Mouse (Mus musculus) forebrain, embryonic 13.5 days (tissue): ENCODE measurements around the gene Tmem239. TPM values are rescaled to one million over a fixed set of nuclear protein-coding genes. Genes with fewer than 3 reads are reported as not detected.

Source experiments
- ATAC-seq: fragments of 200-750 bp; cut with Nextera tagmentation; 2 replicates; pipeline ENCODE4 v1.8.0; 2017
- H3K27ac ChIP-seq: fragments of 300-500 bp; sonication (generic); 2 replicates; pipeline ENCODE4 v1.5.1; 2015; ENCODE audit warnings: inconsistent platforms, mild to moderate bottlenecking, moderate library complexity
- H3K27me3 ChIP-seq: fragments of 300-500 bp; sonication (generic); 2 replicates; pipeline ENCODE4 v1.6.1; 2015; ENCODE audit warnings: mild to moderate bottlenecking, inconsistent platforms
- H3K36me3 ChIP-seq: fragments of 300-500 bp; sonication (generic); 2 replicates; pipeline ENCODE4 v1.6.1; 2015; ENCODE audit warnings: mild to moderate bottlenecking, inconsistent platforms; ENCODE audit not compliant: poor library complexity, severe bottlenecking
- H3K4me1 ChIP-seq: fragments of 300-500 bp; sonication (generic); 2 replicates; pipeline ENCODE4 v1.6.1; 2015; ENCODE audit warnings: inconsistent platforms
- H3K4me2 ChIP-seq: fragments of 300-500 bp; sonication (generic); 2 replicates; pipeline ENCODE4 v1.6.1; 2015; ENCODE audit warnings: inconsistent platforms, mild to moderate bottlenecking, moderate library complexity
- H3K4me3 ChIP-seq: fragments of 300-500 bp; sonication (generic); 2 replicates; pipeline ENCODE4 v1.5.1; 2015; ENCODE audit warnings: mild to moderate bottlenecking, inconsistent platforms
- H3K9ac ChIP-seq: fragments of 300-500 bp; sonication (generic); 2 replicates; pipeline ENCODE4 v1.6.1; 2015; ENCODE audit warnings: mild to moderate bottlenecking, inconsistent platforms
- H3K9me3 ChIP-seq: fragments of 300-500 bp; sonication (generic); replicated peaks from 2 replicates; pipeline ENCODE4 v1.6.1; 2016; ENCODE audit warnings: inconsistent platforms
- WGBS: fragments of 180-500 bp; shearing (Covaris S2); methylation state at CpG from one replicate; pipeline ENCODE4 v1.1.7; 2015; 5-methylcytosine and 5-hydroxymethylcytosine counted together
- polyA plus RNA-seq: library from polyadenylated mRNA; unstranded; fragments of >200 nt; fragmentation: Nextera tagmentation; extraction: Ambion mirVana; gene quantifications from 2 replicates; pipeline ENCODE4 v1.2.1, GENCODE M21; 2015

Gene Tmem239
- polyA plus RNA-seq, 1 experiment from 2014 or later, result not detected

- Histone ChIP-seq H3K4me2 (no peak overlapping the region), H3K36me3 (peaks cover 19% of the 10 kb centered on the region), H3K27me3 (no peaks in the 10 kb centered on the region), H3K27ac (no peak overlapping the region), H3K9me3 (no peaks in the 10 kb centered on the region), H3K4me3 (no peak overlapping the region), H3K4me1 (no peaks in the 10 kb centered on the region), H3K9ac (no peak overlapping the region)
- 87% methylated on average over 11 of the region's 11 CpGs for WGBS
- no peak for ATAC-seq
These were observed 15.2 kb upstream of the Tmem239 start for GRCm38 (mm10) chr2:130390993-130391625.

- WGBS, result 93% methylated on average over 3 of the region's 3 CpGs
These were observed 13.4 kb upstream of the Tmem239 start for GRCm38 (mm10) chr2:130392836-130393235.

GRCm38 (mm10) chr2:130395696-130396095 is 10.6 kb upstream of the Tmem239 start:
- peaks cover 17% of the 10 kb centered on the region for H3K4me1 ChIP-seq
- no peak overlapping the region for H3K27ac ChIP-seq
- 92% methylated on average over 11 of the region's 11 CpGs for WGBS
- H3K9me3 ChIP-seq, result no peaks in the 10 kb centered on the region
- no peak overlapping the region for H3K4me3 ChIP-seq
- H3K9ac ChIP-seq, result no peak overlapping the region
- H3K36me3 ChIP-seq, result peaks cover 16% of the 10 kb centered on the region
- peaks cover 12% of the 10 kb centered on the region for H3K27me3 ChIP-seq
- ATAC-seq, result no peak
- no peak overlapping the region for H3K4me2 ChIP-seq

More at GRCm38 (mm10) chr2:130392836-130393235, 13.4 kb upstream of the Tmem239 start:
- Histone ChIP-seq H3K4me3 (no peak overlapping the region), H3K4me2 (no peak overlapping the region), H3K9ac (no peak overlapping the region), H3K36me3 (peaks cover 19% of the 10 kb centered on the region), H3K27ac (no peak overlapping the region), H3K4me1 (peaks cover 13% of the 10 kb centered on the region), H3K27me3 (peaks cover under 1% of the 10 kb centered on the region; the same call in 1 of the 2 replicates), H3K9me3 (no peaks in the 10 kb centered on the region)
- no peak for ATAC-seq

GRCm38 (mm10) chr2:130397186-130397985 is 8.9 kb upstream of the Tmem239 start, which contains the start of gene Cpxm1:
Cpxm1 (minus strand) TSS chr2:130397574.
- Histone ChIP-seq H3K27ac (no peak within 1 kb of the TSS; the same call in 1 of the 2 replicates), H3K9ac (peak within 1 kb of the TSS; percentile 78)
- WGBS, result under 1% methylated on average over 42 of the region's 53 CpGs

GRCm38 (mm10) chr2:130398091-130398490 is 8.2 kb upstream of the Tmem239 start:
- H3K27me3 ChIP-seq, result peaks cover 19% of the 10 kb centered on the region
- peak overlapping the region; percentile 57 for H3K4me3 ChIP-seq
- H3K9me3 ChIP-seq, result no peaks in the 10 kb centered on the region
- 14% methylated on average over 14 of the region's 14 CpGs for WGBS
- peak overlapping the region; percentile 95 for H3K4me2 ChIP-seq
- no peak for ATAC-seq
- H3K27ac ChIP-seq, result no peak overlapping the region
- no peak overlapping the region for H3K9ac ChIP-seq
- H3K4me1 ChIP-seq, result peaks cover 17% of the 10 kb centered on the region
- peaks cover 11% of the 10 kb centered on the region for H3K36me3 ChIP-seq

More at GRCm38 (mm10) chr2:130397186-130397985, 8.9 kb upstream of the Tmem239 start, which contains the start of gene Cpxm1:
- Histone ChIP-seq H3K36me3 (peaks cover 14% of the 10 kb centered on the region), H3K9me3 (no peaks in the 10 kb centered on the region), H3K4me1 (peaks cover 17% of the 10 kb centered on the region), H3K4me3 (peak within 1 kb of the TSS; percentile 57), H3K4me2 (peak within 1 kb of the TSS; percentile 95), H3K27me3 (peaks cover 12% of the 10 kb centered on the region)
- ATAC-seq, result peak; percentile 85

- H3K9me3 ChIP-seq, result no peaks in the 10 kb centered on the region
- H3K36me3 ChIP-seq, result no peaks in the 10 kb centered on the region; the same call in 1 of the 2 replicates
- H3K27me3 ChIP-seq, result peaks cover 19% of the 10 kb centered on the region
- WGBS, result 91% methylated on average over 1 of the region's 1 CpGs
- H3K4me2 ChIP-seq, result no peak overlapping the region
- H3K27ac ChIP-seq, result no peak overlapping the region
- H3K9ac ChIP-seq, result no peak overlapping the region
- no peak for ATAC-seq
- no peak overlapping the region for H3K4me3 ChIP-seq
- peaks cover 17% of the 10 kb centered on the region for H3K4me1 ChIP-seq
These were observed 6.2 kb upstream of the Tmem239 start for GRCm38 (mm10) chr2:130400046-130400445.

- Histone ChIP-seq H3K4me2 (no peak overlapping the region), H3K36me3 (no peaks in the 10 kb centered on the region), H3K4me1 (peaks cover 12% of the 10 kb centered on the region), H3K4me3 (no peak overlapping the region), H3K9me3 (no peaks in the 10 kb centered on the region), H3K27me3 (peaks cover 25% of the 10 kb centered on the region), H3K9ac (no peak overlapping the region), H3K27ac (no peak overlapping the region)
- 84% methylated on average over 4 of the region's 4 CpGs for WGBS
- ATAC-seq, result no peak
These were observed 4.4 kb upstream of the Tmem239 start for GRCm38 (mm10) chr2:130401891-130402290.

GRCm38 (mm10) chr2:130404939-130405338 is 1.3 kb upstream of the Tmem239 start, which contains the start of the genes Gm28372 and 1700020A23Rik:
Gm28372 (plus strand) TSS chr2:130405239.
1700020A23Rik (plus strand) TSS chr2:130405259.
- Histone ChIP-seq H3K27ac (no peak within 1 kb of the TSS), H3K9ac (no peak within 1 kb of the TSS), H3K4me3 (no peak within 1 kb of the TSS), H3K4me1 (0 out of 2 replicates have a peak, but pooled peaks cover 6% of the 10 kb centered on the region), H3K9me3 (no peaks in the 10 kb centered on the region), H3K27me3 (peaks cover 15% of the 10 kb centered on the region; the same call in 1 of the 2 replicates), H3K36me3 (no peaks in the 10 kb centered on the region), H3K4me2 (no peak within 1 kb of the TSS)
- 83% methylated on average over 1 of the region's 1 CpGs for WGBS
- no peak for ATAC-seq

GRCm38 (mm10) chr2:130408194-130408593 is 1.9 kb downstream of the Tmem239 start:
- Histone ChIP-seq H3K4me2 (no peak overlapping the region), H3K9me3 (no peaks in the 10 kb centered on the region), H3K9ac (no peak overlapping the region), H3K36me3 (no peaks in the 10 kb centered on the region), H3K4me1 (peaks cover 11% of the 10 kb centered on the region; the same call in 1 of the 2 replicates), H3K4me3 (no peak overlapping the region), H3K27ac (no peak overlapping the region), H3K27me3 (peaks cover 8% of the 10 kb centered on the region; the same call in 1 of the 2 replicates)
- 0 out of 2 replicates have a peak, but pooled peaks have one; percentile 50 for ATAC-seq
- 13% methylated on average over 6 of the region's 6 CpGs for WGBS

GRCm38 (mm10) chr2:130411558-130412495 is 5.5 kb downstream of the Tmem239 start:
- Histone ChIP-seq H3K27ac (no peak overlapping the region), H3K9me3 (no peaks in the 10 kb centered on the region), H3K4me3 (no peak overlapping the region), H3K36me3 (no peaks in the 10 kb centered on the region), H3K4me2 (no peak overlapping the region), H3K4me1 (peaks cover 11% of the 10 kb centered on the region; the same call in 1 of the 2 replicates), H3K9ac (no peak overlapping the region), H3K27me3 (peaks cover 2% of the 10 kb centered on the region; the same call in 1 of the 2 replicates)
- peak; percentile 83 for ATAC-seq
- 35% methylated on average over 16 of the region's 16 CpGs for WGBS

GRCm38 (mm10) chr2:130412775-130413174 is 6.5 kb downstream of the Tmem239 start:
- H3K4me3 ChIP-seq, result no peak overlapping the region
- no peaks in the 10 kb centered on the region for H3K9me3 ChIP-seq
- no peak overlapping the region for H3K4me2 ChIP-seq
- no peak overlapping the region for H3K27ac ChIP-seq
- ATAC-seq, result no peak
- H3K27me3 ChIP-seq, result no peaks in the 10 kb centered on the region
- peaks cover 11% of the 10 kb centered on the region; the same call in 1 of the 2 replicates for H3K4me1 ChIP-seq
- no peaks in the 10 kb centered on the region for H3K36me3 ChIP-seq
- 86% methylated on average over 3 of the region's 3 CpGs for WGBS
- H3K9ac ChIP-seq, result no peak overlapping the region
